Mouse (Mus musculus): Measurements from ENCODE around the gene Spata25. TPM values are rescaled to one million over a fixed set of nuclear protein-coding genes. Genes with fewer than 3 reads are reported as not detected.
"Not testable (repeated sequence)": the region's sequence is repeated elsewhere in the genome, so short reads cannot be mapped to it uniquely, and the experiment has no call there.

Spata25 gene
- total RNA-seq, 2 experiments from 2014 or later = 0.86 to 1.0 TPM

DNA sequence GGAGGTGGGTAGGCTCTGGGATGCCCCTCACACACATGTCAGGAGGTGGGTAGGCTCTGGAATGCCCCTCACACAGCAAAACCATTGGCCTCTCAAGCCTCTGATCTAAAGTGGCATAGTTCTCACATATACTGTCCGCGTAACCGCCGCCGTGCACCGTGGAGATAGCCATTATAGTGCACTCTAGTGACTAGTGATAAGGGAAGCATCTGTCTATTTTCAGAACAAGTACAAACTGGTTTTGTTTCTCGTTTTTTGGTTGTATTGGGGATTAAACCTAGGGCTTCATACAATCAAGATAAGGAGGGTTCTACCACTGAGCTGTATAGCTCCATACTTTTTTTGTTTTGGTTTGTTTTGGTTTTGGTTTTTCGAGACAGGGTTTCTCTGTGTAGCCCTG lies 12.5 kb downstream of the Spata25 start:
- intact Hi-C loops (cut with DNase I) = no loop called here
- no peak for DNase-seq

DNA sequence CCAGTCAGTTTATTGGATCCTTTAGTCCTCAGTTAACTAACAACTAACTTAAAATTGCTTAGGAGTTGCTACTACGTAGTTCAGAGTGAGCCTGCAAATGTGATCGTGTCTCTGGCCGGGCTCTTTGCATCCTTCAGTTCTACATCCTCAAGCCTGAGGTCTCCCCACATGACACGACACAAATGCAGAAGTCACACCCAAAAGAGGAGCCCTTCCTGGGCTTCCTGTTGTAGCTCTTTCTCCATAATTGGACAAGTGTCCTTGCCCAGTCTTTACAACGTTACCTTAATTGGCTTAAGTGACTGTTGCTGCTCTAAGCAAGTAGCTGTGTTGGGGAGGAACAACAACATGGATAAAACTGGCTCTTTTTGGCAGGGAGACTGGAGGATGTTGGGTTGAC lies 13.0 kb downstream of the Spata25 start:
- intact Hi-C loops (cut with DNase I) = no loop called here
- DNase-seq = no peak

DNA sequence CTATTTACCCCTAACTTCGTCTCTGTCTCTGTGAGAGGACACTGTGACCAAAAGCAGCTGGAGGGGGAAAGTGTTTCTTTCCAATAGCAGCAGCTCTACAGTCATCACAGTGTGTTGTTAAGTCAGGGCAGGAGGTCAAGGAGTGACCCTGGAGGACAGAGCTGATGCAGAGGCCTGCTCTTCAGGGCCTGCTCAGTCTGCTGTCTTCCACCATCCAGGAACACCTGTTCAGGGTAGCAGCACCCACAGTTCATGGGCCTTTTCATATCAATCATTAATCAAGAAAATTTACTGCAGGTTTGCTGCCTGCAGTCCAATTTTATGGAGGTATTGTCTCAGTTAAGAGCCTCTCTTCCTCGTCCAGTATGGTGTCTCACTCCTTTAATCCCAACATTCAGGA lies 14.8 kb downstream of the Spata25 start:
- intact Hi-C loops (cut with DNase I) = no loop called here
- DNase-seq = no peak

DNA sequence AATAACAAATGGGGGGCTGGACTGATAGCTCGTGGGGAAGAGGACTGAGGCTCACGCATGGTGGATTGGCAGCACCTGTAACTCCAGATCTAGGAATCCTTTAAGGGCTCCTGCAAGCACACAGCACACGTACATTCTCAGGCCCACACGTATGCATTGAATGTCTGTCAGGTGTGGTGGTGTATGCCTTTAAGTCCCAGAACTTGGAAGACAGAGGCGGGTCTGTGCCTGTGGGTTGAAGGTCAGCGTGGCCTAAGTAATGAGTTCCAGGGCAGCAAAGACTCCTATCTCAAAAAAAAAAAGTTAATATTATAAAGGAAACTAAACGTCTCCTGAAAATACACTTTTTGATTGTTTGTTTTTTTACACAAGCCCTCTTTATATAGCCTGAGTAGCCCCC lies 21.7 kb downstream of the Spata25 start:
- intact Hi-C loops (cut with DNase I) = no loop called here
- no peak for DNase-seq

DNA sequence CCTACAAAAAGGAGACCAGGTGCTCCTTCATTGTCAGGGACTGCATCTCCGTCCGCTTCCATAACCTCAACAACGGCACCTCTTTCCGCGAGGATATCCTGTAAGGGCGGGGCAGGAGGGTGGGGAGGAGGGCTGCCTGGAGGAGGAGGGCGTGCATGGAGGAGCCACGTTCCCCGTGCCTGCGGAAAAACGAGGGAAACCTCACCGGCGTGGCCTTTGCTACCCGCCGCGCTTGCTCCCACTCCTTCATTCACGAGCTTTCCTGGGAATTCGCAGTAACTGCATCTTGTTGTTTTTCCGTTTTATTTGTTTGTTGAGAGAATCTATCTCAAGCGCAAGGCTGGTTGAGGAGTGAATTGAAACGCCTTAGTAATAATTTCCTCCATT lies 23.0 kb downstream of the Spata25 start:
- intact Hi-C loops (cut with DNase I) = no loop called here
- DNase-seq = no peak

DNA sequence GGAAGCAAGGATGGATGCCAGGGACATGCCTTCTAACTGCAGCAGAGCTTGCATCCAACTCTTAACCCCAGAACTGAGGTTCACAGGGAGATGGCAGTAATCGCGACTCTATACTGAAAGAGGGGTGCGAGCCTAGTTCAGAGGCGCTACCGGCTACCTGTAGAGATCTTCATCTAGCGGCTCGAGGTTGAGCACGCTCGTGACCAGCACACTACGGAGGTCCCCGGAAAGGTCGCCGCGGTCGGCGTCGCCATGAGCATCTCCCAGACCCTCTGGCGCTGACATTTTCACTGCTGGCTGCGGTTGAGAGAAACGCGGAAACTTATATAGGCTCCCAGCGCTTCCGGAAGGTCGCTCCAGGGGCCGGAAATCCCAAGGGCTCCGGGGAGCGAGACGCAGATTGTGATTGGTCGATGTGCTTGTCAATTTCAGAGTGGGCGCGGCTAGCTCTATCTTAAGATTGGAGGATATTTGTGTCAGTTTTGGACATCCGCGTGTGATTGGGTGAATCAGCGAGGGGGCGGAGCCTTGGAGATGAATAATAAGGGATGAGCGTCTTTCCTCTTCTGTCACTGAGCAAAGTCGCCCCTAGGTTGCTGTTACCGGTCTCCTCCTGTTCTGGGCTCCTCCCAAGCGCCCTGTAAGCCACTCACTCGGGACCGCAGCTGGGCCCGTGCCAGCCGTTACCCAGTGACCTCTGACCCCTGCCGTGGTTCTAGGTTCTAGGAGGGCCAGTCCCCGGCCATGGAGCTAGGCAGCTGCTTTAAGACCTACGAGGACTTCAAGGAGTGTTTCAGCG lies 23.6 kb downstream of the Spata25 start, which contains the start of the genes Acot8 and Zswim3:
TSS of gene Acot8 (minus strand) at position 350 of the 799 bp plus-strand sequence.
TSS of gene Zswim3 (plus strand) at position 566 of the 799 bp plus-strand sequence.
- intact Hi-C loops (cut with DNase I) = no loop called here
- DNase-seq = peak; percentile 96 to 97

DNA sequence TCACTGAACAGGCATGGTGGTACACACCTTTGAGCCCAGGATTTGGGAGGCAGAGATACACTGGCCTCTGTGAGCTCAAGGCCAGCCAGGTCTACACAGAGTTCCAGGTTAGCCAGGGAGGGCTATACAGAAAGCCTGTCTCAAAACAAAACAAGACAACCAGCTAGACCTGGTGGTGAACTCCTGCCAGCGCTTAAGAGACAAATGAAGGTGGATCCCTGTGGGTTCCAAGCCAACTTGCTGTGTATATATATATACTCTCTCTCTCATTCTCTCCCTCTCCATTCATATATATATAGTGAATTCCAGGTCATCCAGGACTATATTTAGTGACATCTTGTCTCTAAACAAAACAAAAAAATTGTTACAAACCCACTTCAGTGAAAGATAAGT lies 24.4 kb downstream of the Spata25 start:
- intact Hi-C loops (cut with DNase I) = no loop called here
- DNase-seq = no peak

DNA sequence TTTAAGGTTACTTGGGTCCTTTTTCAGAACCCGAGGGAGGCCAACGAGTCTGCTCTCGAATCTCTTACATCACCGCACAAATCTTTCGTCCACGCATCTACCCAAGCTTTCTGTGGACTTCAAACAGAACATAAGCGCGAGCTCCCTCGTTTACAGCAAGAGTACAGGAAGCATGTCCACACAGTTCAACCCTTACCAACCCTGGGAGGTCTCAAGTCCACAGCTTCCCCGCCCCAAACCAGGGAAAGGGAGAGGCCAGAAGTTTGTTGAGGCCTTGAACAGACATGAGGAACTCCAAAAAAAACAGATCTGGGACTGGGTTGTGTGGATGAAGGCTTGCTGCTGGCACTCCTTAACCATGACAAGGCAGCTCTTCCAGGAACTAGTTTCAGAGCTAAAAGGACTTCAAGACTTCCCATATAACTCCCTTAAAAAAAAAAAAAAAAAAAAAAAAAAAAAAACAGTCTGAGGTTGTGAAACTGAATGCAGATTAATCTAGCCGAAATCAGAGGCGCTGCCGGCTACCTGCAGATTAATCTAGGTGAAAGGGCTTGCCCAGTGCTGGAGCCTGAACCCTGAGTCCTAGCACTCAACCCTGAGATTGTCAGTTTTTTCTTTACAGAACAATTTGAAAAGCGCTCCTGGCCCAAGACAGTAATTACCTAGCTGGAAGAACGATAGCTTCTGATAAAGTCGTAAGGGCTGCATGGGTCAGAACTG lies 25.0 kb downstream of the Spata25 start:
- DNase-seq = no peak
- intact Hi-C loops (cut with DNase I) = no loop called here

DNA sequence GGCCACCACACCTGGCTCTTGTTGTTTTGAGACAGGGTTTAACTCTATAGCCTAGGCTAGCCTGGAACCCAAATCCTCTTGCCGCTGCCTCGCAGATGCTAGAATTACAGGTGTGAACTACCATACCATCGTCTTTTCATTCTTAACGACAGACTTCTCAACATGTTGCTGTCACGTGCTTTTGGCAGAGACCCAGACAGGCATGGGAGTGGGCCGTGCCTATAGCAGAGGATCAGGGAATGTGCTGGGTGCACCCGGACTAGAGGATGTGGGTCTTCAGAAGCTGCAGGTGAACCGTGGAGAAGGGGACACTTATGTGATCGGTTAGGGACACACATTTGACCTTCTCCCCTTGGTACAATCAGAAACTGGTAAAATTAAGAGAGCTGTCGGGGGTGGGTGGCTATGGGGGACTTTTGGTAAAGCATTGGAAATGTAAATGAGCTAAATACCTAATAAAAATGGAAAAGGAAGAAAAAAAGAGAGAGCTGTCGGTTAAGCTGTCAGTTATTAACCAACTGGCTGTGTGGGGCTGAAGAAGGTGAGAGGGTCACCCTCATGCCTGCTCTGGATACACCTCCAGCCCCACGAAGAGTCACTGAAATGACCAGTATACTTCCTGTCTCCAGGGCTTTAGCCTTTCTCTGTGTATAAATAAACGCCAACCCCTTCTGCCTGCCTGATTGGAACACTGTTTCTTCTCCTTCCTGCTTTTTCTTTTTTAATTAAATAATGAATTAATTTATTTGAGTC lies 27.9 kb downstream of the Spata25 start:
- DNase-seq = no peak
- intact Hi-C loops (cut with DNase I) = no loop called here

DNA sequence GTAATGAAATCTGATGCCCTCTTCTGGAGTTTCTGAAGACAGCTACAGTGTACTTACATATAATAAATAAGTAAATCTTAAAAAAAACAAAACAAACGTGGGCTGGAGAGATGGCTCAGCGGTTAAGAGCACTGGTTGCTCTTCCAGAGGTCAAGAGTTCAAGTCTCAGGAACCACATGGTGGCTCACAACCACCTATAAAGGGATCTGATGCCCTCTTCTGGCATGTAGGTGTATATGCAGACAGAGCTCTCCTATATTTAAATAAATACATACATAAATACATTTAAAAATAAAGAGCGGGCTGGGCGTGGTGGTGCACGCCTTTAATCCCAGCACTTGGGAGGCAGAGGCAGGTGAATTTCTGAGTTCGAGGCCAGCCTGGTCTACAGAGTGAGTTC lies 29.8 kb downstream of the Spata25 start:
- intact Hi-C loops (cut with DNase I) = loop anchor here (5.0 kb wide), 1 partner anchor 206 kb away; the partner anchor contains the start of gene Eppin
- not testable (repeated sequence) for DNase-seq

DNA sequence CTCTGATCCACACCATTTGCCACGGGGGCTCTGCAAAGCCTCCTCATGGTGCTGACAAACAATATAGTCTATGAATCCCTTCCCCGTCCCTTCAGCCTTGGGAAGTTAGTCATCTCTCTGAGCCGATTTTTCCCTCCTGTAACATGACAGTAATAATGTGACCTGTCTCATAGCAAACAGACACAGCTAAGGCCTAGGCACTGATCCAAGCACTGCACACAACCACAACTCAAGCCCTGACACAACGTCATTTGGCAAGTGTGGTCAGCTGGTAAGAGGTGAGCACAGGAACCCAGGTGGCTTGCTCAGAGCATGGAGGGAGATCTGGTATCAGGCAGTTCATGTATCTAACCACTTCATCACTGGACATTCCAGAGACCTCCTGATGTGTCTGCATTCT lies 32.5 kb downstream of the Spata25 start:
- intact Hi-C loops (cut with DNase I) = loop anchor here (5.0 kb wide), 1 partner anchor 204 kb away; the partner anchor contains the start of gene Eppin

DNA sequence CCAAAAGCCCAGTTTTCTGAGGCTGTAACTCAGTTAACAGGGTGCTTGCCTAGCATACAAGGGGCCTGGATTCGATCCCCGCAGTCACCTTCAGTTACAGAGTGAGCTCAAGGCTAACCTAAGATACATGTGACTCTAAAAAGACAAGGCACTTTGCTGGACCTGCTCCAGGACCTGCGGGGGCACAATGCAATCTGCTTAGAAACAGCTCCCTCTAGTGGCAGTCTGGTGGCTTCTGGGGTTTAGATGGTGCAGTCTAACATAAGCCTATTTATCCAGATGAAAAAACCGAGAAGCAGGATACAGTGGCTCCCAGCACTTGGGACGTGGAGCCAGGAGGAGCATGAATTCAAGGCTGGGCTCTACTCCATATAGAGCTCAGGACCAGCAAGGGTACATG lies 34.0 kb downstream of the Spata25 start:
- DNase-seq = peak; percentile 82 to 91
- intact Hi-C loops (cut with DNase I) = loop anchor here (5.0 kb wide), 1 partner anchor 117 kb away; no protein-coding TSS in a partner anchor

More for the DNA sequence above, 32.5 kb downstream of the Spata25 start:
- no peak for DNase-seq

DNA sequence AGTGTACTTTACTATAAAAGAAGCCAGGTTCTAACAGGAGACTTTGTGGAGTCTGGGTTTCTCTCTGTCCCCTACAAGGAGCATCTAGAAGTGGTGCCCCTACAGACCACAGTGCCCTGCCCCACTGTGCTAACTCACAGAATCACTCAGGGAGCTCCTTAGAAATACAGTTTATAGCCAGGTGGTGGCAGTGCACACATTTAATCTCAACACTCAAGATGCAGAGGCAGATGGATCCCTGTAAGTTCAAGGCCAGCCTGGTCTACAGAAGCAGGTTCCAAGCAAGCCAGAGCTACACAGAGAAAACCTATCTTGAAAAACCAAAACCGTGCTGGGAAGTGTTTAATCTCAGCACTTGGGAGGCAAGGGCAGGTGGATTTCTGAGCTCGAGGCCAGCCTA lies 34.6 kb downstream of the Spata25 start:
- DNase-seq = no peak
- intact Hi-C loops (cut with DNase I) = loop anchor here (5.0 kb wide), 1 partner anchor 116 kb away; no protein-coding TSS in a partner anchor

DNA sequence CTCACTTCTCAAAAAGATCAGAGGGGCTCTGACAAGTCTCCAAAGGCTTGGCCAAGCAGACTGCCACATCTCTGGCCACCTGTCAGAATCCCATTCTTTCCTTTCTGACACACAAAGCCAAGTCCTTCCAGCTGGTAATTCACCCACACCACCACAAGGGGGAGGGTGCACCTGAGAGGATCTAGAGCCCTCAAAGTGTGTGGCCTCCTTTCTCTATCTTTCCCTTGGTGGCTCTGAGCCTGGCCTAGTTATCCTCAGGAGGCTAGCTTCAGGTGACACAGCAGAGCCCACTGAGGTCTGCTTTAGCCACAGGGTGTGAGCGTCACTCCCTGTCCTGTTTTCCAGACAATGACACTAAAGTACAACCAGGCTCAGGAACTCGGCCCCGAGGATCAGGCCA lies 35.1 kb downstream of the Spata25 start:
- peak; percentile 55 to 75 for DNase-seq
- intact Hi-C loops (cut with DNase I) = loop anchor here (5.0 kb wide), 1 partner anchor 116 kb away; no protein-coding TSS in a partner anchor

DNA sequence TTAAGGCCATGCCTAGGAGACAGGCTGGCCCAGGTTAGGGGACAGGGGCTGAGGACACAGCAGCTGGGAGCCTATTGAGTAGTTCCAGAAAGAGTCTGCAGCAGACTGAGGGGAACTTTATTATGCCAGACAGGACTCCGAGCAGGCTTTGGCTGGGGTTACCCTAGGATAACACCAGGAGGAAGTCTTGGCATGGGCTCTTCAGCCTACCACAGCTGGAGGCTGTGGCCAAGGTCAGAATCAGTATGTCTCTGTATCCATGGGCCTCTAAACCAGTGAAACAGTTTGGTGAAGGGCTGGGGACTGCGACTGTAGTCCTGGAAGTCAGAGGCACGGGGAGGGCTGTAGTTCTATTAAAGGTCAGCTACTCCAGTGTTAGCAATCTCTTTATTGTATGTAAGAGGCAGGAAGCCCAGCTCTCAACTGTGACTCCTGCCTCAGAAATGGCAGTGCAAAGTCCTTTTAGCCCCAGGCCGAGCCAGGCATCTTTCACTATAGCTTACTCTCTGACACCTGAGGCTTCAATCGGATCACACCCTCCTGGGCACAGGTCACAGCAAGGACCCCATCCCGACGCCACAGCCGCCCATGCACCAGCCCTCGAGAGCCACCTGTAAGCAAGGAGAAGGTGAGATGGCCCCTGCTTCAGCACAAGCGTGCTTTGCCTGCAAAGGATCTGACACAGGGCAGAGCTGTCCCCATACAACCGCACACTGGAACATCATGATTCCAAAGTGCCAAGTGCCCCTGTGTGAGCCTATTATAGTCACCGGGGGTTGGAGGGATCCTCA lies 35.7 kb downstream of the Spata25 start:
- intact Hi-C loops (cut with DNase I) = loop anchor here (5.0 kb wide), 1 partner anchor 115 kb away; no protein-coding TSS in a partner anchor
- no peak for DNase-seq

DNA sequence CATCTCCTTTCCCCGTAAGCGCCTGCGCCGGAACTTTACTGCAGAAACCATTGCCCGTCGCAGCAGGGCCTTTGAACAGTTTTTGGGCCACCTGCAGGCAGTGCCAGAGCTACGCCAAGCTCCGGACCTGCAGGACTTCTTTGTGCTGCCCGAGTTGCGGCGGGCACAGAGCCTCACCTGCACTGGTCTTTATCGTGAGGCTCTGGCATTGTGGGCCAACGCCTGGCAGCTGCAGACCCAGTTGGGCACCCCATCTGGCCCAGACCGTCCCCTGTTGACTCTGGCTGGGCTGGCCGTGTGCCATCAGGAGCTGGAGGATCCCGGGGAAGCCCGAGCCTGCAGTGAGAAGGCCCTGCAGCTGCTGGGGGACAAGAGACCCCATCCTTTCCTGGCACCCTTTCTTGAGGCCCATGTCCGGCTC lies 36.5 kb downstream of the Spata25 start:
- no peak for DNase-seq
- intact Hi-C loops (cut with DNase I) = loop anchor here (5.0 kb wide), 1 partner anchor 115 kb away; no protein-coding TSS in a partner anchor

DNA sequence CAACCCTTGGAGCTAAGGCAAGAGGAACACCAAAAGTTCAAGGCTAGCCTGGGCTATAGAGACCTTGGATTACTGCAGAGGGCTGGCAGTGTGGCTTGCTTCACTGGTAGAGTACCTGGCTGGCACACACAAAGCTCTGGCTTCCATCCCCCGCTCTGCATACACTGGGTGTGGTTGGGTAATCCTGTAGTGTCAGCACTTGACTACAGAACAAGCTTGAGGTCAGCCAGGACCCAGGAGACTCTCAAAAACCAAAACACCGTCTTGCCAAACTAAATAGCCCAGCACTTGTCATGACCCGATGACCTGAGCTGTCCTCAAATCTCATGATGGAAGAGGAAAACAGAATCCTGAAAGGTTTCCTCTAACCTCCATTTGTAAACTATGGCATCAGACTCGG lies 37.9 kb downstream of the Spata25 start:
- intact Hi-C loops (cut with DNase I) = loop anchor here (5.0 kb wide), 1 partner anchor 113 kb away; no protein-coding TSS in a partner anchor

DNA sequence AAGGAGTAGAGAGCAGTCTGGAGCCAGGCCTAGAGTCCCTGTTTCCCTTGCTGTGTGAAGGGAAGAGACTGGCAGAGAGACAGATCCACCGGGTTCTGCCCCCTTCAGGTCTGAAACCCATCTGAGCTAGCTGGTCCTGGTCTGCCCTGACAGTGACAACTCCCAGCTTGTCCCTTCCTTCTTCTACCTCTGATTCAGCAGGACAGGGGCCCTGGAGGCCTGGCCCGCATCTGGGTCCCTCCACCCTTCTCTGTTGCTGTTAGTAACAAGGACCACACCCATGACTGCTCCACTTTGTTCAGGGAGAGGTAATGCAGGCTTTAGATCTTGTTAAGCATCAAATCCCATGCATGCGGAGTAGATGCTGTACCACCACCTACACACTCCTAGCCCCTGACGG lies 39.9 kb downstream of the Spata25 start:
- DNase-seq = no peak
- intact Hi-C loops (cut with DNase I) = loop anchor here (5.0 kb wide), 1 partner anchor 41 kb away; the partner anchor contains the start of genes Dnttip1 and Wfdc3

More for the DNA sequence above, 37.9 kb downstream of the Spata25 start:
- peak in 1 of 2 experiments; percentile 20 for DNase-seq

DNA sequence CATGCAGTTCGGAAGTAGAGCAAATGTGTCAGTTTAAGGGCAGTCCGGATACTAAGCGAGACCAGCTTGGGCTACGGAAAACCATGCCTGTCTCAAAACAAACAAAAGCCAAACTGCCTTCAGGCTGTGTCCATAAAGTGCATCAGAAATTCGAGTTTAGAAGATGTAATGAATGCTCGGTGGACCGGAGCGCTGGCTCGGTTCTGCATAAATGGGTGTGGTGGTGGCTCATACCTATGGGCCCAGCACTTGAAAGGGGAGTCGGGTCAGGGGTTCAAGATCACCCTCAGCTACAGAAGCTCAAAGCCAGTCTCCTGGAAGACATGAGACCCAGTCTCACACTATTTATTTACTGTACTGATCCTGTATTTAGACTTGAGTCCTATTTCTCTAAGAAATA lies 40.6 kb downstream of the Spata25 start:
- DNase-seq = no peak
- intact Hi-C loops (cut with DNase I) = loop anchor here (5.0 kb wide), 1 partner anchor 40 kb away; the partner anchor contains the start of genes Dnttip1 and Wfdc3
